Mouse (Mus musculus) liver, postnatal 0 days (tissue): Measurements from ENCODE around the gene Ubqln4.

Experiments used
- CTCF ChIP-seq: sonication (generic); IDR thresholded peaks from 2 replicates; pipeline ENCODE4 v1.5.1; 2016; ENCODE audit warnings: antibody characterized with exemption, low read depth
- EP300 ChIP-seq: IDR thresholded peaks from 2 replicates; pipeline ENCODE4 v1.6.1; 2016; ENCODE audit warnings: antibody characterized with exemption, low read depth, mild to moderate bottlenecking

DNA sequence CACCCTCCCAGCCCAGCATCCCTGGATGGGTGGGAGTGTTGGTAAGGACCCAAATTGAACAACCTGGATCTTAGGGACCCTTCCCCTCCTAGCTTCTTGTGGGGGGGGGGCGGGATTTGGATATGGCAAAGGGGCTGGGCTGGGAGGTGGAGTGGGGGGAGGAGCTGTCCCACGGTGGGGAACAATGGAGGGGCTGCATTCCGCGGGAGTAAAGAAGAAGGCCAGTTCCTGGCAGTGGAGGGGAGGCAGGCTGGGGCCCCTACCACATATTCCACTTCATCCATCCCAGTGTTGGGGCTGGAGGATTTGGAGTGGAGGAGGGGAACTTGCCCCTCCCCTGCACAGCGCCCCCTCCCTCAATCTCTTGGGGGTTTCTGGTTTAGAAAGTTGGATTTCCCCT is 19.9 kb upstream of the Ubqln4 start:
- TF ChIP-seq CTCF, result no peak
- no peak for TF ChIP-seq EP300
